Mouse (Mus musculus) ES-E14 (cell line): ENCODE results near the gene Wls.

Experiments used
- CHD2 ChIP-seq: IDR thresholded peaks from 2 replicates; pipeline ENCODE4 v1.6.1; 2014; ENCODE audit warnings: mild to moderate bottlenecking, low read depth, low read length, inconsistent platforms
- HCFC1 ChIP-seq: IDR thresholded peaks from 2 replicates; pipeline ENCODE4 v1.6.1; 2012; ENCODE audit warnings: low read length, inconsistent platforms, borderline replicate concordance; ENCODE audit not compliant: insufficient read depth
- MAFK ChIP-seq: IDR thresholded peaks from 2 replicates; pipeline ENCODE4 v1.6.1; 2014; ENCODE audit warnings: mild to moderate bottlenecking, low read depth, low read length, inconsistent platforms; ENCODE audit not compliant: insufficient read depth
- ZC3H11A ChIP-seq: IDR thresholded peaks from 2 replicates; pipeline ENCODE4 v1.6.1; 2012; ENCODE audit warnings: low read depth, mild to moderate bottlenecking, inconsistent platforms, low read length, borderline replicate concordance
- ZNF384 ChIP-seq: IDR thresholded peaks from 2 replicates; pipeline ENCODE4 v1.6.1; 2012; ENCODE audit warnings: low read depth, low read length, inconsistent platforms

DNA sequence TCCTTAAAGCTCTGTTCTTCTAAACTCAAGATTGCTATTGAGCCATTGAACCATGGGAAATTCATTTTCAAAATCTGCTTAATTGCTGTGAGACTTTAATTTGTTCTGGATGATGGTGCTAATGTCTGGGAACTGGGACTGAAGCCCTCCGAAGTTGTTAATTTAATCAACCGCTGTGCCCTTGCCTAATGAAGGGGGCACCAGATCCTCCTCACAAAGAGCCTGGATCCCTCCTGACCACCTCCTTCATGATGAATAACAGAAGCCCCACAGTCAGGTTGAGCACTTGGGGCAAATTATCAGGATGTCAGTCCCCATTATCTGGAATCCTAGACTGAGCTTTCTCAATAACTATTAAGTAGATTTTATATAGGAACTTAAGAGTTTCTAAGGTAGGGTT is 12.0 kb downstream of the Wls start:
- TF ChIP-seq MAFK (no peak), ZNF384 (no peak), HCFC1 (no peak), ZC3H11A (no peak), CHD2 (no peak)
